24 mouse cellular contexts compared by ENCODE assay signal in genomic region chr19:5131237-5131636, GRCm38 (mm10). TPM values are rescaled to one million over a fixed set of nuclear protein-coding genes. Genes with fewer than 3 reads are reported as not detected.
"Had no signal": no experiment of that assay in that cellular context is flagged by ENCODE, and none has a peak within 500 bp of the region (broad histone marks: within the 10 kb centered on the region; RNA-seq: fewer than 3 reads in every experiment).

No protein-coding gene starts in this region.

- H3K27ac ChIP-seq: liver, embryonic 15.5 days; lung, embryonic 15.5 days; macrophage; midbrain, embryonic 10.5 days; midbrain, embryonic 12.5 days; neural tube, embryonic 12.5 days had no signal

- ATAC-seq: liver, postnatal 0 days; lung, postnatal 0 days; midbrain, embryonic 16.5 days had no signal

- H3K4me3 ChIP-seq: liver, embryonic 15.5 days; lung, embryonic 15.5 days; midbrain, embryonic 10.5 days; midbrain, embryonic 12.5 days; neural tube, embryonic 12.5 days had no signal

- H3K4me1 ChIP-seq: liver, embryonic 15.5 days; lung, embryonic 15.5 days; midbrain, embryonic 12.5 days; neural tube, embryonic 12.5 days had no signal

- H3K9ac ChIP-seq: liver, embryonic 15.5 days; liver, postnatal 0 days; lung, embryonic 15.5 days; midbrain, embryonic 12.5 days; neural tube, embryonic 12.5 days had no signal

- H3K27me3 ChIP-seq: lung, embryonic 15.5 days; midbrain, embryonic 12.5 days; neural tube, embryonic 12.5 days had no signal

- H3K9me3 ChIP-seq: liver, embryonic 15.5 days; lung, embryonic 15.5 days; midbrain, embryonic 10.5 days; midbrain, embryonic 12.5 days; neural tube, embryonic 12.5 days had no signal

- H3K4me2 ChIP-seq: liver, embryonic 15.5 days; lung, embryonic 15.5 days; midbrain, embryonic 12.5 days; neural tube, embryonic 12.5 days had no signal

- DNase-seq: liver, postnatal 0 days; lung, adult 2 months; lung, postnatal 14 days; lung, postnatal 36 days; midbrain, embryonic 14.5 days; retina, postnatal 1 day; right cerebral cortex, adult 18-20 months; right cerebral cortex, postnatal 25 days; right cerebral cortex, postnatal 4 days; spleen, adult 18-20 months; thymus, adult 18-20 months; thymus, postnatal 14 days; thymus, postnatal 4 days had no signal

RNA-seq across cellular contexts. Expression of gene Cnih2, which starts 32.9 kb away (rescaled TPM):
- total RNA-seq: megakaryocyte, adult 5-6 weeks; monocyte, adult 5-6 weeks; neutrophil, adult 5-6 weeks had no signal
- polyA plus RNA-seq: macrophage had no signal

RNA-seq across cellular contexts. Expression of gene Tmem151a, which starts 45.9 kb away (rescaled TPM):
- total RNA-seq: megakaryocyte, adult 5-6 weeks; neutrophil, adult 5-6 weeks had no signal
